Mouse (Mus musculus) urinary bladder, postnatal 36 days (tissue): ENCODE results near the gene Stum.

ENCODE experiments used
- DNase-seq, 2 experiments: peaks; one replicate each; pipeline ENCODE4 v3.0.0; 2022; ENCODE audit warnings: low spot score in 2 of 2, mixed read lengths in 1 of 2

Stum gene

DNA sequence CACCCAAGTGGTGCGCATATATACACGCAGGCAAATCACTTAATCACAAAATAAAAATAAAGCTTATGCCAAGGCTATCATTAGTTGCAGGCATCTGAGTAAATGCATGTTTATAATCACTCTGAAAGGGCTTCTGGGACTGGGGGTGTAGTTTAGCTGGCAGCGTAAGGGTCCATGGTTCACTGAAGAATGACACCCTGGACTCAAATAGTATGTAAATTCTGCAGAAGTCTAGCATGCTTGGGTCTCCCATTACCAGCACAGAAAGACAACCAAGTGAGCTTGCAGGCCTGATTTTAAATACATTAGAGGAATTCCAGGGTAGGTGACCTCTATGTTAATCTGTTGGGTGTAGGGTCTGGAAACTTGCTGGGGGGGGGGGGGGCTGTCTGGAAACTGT is 16.5 kb upstream of the Stum start:
- DNase-seq: no peak

DNA sequence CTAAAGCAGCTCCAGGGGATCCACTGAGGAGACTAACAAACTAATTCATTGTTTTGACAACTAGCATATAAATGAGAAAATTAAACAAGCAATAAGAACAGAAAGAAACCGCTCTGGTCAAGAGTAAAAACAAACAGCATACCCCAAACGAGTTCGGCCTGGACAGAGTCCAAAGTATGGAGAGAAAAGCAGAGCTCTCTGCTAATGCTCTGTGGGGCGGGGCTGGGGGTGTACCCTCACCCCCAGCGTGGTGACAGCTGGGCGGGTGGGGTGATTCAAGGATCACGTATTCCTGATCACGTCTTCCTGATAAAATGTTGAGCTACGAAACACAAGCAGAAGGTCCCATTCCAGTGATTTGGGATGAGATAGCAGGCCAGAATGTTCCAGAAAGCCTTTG is 9.5 kb upstream of the Stum start:
- DNase-seq: no peak

DNA sequence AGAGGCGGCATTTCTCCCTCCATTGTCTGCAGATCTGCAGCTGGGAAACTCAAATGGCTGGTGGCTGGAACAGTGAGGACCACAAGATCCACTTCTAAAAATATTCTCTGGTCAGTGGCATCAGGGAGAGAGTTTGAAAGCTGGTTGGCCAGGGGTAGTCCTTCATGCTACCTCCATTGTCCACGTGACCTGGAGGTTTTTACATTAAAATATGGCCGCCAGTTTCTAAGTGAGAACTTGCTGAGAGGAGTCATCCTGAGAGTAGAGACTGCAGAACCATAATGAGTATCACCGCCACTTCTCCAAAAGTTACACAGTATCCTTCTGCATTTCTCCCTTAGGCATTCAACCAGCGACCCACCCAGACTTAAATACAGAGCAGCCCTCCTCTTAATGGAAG is 2.0 kb upstream of the Stum start:
- no peak for DNase-seq

DNA sequence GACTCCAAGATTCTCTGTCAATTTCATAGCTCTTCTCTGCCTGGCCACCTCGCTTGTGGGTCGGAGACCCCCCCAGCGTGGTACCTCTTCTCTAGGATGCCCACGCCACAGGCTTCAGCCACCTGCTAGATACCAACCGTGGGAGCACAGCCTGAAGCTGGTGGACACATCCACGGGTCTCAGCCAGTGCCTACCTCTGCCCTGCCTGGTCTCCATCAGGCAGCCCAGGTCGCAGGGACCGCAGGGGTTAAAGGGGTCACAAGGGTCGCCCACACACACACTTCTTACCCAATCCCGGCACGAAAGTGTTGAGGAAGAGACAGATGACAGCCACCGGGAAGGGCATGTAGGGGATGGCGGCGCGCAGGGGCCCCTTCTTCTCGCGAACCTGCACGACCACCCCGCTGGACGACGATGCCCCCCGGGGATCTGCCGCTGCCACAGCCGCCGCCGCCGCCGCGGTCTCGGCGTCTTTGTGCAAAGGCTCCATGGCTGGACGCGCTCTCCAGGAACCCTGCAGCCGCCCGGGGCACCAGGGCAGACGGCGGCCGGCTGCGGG is 385 bp downstream of the Stum start:
- no peak for DNase-seq

DNA sequence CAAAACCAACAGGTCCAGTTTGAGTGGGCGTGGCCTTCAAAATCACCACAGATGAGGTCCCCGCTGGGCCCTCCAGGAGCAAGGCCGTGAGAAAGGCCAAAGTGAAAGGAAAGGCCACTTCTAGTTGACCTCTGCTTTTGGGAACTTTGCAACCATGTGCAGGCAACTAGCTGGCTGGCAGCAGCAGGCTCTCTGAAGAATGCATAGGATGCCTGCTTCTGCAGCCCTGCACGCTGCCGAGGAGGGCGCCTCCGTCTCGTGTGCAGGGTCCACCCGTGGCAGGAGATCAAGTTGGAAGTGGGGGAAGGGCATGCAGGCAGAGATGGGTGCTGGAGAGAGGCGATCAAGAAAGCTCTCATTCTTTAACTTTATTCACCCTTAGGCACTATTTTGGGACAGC is 1.3 kb downstream of the Stum start:
- DNase-seq: no peak

DNA sequence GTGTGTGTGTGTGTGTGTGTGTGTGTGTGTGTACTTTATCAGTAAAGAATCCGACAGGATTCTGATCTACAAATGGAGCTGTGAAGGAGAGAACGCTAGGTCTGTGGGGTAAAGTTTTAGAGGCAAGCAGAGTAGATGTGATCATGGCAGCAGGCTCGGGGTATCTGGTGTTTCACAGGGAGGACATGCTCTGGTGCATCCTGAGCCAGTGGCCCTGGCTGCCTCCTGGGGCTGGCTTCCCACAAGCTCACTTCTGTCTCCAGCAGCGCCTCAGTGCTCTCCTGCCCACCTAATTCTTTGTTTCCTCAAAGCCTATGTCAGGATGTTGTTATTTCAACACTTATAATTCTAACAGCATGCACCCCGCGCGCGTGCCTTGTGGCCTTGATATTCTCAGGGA is 2.0 kb downstream of the Stum start:
- no peak for DNase-seq

DNA sequence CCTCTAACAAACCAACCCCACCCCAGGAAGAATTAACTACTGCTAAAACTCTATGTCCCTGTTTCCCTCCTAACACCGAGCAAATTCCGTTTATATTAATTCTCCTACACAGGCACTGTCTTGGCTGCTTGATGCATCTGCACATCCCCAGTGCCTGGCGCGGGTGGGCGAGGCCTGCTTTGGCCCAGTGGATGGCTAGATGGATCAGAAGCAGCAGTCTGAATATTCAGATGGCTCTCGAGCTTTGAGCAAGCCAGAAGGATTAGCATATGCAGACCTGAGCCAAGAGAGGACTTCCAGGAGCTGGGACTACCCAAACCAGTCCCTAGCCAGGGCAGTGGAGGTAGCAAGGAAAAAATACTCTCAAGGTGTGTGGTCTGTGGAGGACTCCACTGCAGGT is 3.0 kb downstream of the Stum start:
- no peak for DNase-seq

DNA sequence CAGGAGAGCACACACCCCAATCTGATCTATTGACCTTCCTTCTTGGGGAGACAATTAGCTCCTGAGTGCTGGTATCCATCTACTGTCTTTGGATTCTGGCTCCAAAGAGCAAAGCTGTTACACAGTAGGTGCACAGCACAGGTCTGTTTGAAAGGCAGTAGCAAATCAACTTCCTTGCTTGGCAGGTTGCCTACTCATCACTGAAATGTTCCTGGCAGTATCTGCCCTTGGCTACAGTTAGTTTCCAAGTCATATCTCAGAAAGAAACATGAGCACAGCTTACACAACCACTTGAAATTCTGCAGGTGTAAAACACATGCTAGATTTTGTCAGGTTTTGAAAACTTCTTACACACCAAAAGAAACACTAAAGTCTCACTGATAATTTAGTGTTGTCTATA is 9.7 kb downstream of the Stum start:
- no peak for DNase-seq

DNA sequence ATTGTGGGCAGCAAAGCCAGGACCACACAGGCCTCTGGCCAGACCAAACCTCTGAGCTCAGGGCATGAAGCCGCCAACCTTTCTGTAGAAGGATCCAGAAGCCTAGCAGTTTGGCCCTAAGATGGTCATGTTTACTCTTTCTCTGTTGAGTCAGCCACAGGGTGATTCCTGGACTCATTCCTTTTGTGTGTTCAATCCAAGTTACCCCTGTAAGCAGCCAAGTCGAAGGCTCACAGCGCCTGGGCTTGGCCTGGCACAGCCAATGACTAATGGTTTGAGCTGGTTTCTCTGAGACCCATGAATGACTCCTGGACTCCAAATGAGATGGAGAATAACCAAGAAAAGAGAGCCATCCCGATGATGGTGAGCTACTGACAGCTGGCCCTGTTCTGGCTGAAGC is 15.3 kb downstream of the Stum start:
- no peak for DNase-seq

DNA sequence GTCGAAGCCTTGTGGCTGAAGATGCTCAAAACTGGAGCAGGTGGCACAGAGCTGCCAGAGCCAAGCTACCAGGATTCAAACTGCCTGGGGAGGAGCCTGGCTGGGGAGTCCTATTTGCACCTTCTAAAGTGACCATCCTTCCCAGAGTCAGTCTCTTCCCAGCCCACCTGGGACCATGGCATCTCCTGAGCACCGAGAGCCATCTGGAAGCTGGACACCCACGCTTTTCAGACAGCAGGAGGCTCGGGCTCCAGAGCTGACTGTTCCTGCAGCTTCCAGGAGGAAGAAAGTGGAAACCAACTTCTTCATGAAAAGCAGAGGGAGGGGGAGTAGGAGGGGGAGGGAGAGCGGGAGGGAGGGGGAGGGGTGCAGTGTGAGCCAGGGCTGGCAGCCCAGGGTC is 17.7 kb downstream of the Stum start:
- no peak for DNase-seq

DNA sequence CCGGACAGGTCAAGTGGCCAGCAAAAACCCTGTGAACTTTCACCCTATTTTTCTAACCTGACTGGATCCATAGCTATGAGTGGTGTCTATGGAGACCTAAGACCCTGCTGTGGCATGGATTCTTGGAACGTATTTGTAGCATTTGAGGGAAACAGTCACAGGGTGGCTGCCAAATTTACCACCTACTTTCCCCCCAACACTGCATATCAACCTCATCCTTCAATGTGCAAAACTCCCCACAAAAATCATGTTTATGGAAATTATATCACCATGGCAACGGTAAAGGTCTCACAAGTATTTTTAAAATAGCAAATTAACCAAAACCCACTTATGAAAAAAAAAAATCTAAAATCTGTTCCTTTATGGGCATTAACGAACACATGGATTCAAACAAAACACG is 18.9 kb downstream of the Stum start:
- DNase-seq: no peak

DNA sequence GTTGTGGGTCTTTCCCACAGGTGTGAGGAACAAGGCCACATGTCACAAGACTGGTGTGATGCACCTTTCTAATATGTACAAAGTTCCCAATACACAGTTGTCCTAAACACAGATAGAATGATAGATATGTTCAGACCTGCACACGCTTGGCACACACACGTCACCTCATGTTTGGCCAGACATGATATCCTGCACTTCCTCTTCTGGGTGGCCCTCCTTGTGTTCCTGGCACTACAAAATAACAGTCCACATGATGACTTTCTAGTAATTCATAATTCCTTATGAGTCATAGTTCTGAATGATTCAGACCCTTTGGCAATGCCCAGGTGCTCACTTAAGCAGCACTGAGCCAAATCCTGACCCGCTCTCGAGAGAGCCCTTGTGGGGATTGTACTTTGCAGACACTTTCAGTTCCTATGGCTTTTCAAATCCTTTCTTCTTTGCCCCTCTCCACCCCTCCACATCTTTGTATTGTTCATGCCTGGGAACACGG is 20.3 kb downstream of the Stum start:
- no peak for DNase-seq

DNA sequence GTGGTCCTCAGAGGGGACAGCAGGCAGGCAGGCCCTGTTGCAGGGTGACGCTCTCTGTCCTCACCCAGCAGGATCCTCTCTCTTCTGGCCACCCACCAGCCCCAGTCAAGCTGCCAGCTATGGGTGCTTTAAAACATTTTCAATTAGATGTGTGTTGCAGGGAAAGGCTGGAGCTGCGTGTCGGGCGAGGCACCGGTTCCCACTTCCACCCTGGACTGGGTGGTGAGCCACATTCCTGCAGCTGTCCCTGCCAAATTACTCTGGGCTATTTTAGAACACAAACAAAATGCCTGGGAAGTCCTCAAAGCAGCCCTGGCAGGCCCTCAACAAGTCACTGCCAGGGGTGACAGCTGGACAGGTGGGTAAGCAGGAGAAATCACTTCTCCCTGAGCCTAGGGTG is 20.9 kb downstream of the Stum start:
- no peak for DNase-seq

DNA sequence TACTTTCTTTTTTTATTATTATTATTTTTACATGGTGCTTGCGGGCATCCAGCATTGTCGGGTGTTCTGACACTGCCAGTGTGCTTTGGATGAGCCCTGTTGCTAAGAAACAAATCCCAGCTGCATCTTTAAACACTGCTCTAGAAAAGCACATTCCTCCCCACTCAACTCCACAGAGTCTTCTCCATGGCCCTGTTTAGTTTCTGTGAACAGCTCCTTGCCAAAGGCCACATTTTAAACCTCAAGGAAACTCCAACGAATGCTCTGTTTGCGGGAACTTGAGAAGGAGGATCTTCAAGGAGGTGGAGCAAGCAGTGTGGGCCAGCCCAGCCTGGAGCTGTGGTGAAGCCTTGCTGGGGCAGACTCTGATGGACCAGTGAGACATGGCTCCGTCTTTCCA is 22.6 kb downstream of the Stum start:
- no peak for DNase-seq

DNA sequence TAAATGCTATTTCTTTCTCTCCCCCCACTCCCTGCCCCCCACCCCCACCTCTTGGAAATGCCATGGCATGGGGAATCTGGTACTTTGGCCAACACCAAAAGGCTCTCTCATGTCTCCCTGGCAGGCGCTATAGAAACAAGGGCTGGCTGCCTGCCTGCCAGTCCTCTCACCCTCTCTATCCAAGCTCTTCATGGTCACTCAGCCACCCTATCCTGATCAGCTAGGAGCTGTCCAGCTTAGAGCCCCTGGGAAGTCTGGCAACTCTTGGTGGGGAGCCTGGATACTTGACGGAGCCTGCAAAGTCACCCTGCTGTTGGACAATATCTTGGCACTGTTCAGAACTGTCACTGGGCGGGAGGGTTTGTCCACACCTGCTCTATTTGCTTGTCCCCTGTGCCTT is 24.6 kb downstream of the Stum start:
- no peak for DNase-seq

DNA sequence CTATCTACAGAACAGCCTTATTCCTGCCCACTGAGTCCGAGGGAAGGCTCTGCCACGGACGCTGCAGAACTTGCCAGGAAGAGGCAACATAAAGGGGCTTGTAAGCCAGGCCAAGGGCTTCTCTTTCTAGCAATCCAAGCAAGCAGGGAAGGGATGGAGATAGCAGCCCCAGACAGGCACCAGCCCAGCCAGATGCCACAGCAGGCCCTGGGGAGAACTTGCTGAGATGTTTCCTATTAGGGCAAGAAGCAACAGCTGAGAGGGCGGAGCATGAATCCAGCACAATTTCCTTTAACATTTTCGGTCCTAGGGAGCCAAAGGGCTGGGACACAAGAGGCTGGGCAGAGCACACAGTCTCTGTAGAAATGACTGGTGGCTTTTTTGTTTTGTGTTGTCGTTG is 25.0 kb downstream of the Stum start:
- no peak for DNase-seq

DNA sequence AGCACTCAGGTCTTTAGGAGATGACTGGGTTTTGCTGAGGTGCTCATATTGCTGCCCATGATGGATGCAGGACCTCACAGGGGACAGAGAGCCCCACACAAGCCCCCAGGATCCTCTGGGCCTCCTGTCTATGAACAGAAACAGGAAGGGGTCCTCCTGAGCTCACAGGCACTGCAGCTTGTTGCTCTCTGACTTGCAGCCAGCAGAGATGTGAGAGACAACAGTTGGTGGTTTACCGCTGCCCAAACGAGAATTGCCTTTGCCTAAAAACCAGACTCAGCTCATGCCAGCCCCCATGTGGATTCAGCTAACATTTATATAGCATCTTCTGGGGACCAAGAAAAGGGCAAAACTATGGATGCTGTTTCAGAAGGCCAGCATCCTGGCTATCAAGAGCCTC is 33.7 kb downstream of the Stum start:
- DNase-seq: no peak

DNA sequence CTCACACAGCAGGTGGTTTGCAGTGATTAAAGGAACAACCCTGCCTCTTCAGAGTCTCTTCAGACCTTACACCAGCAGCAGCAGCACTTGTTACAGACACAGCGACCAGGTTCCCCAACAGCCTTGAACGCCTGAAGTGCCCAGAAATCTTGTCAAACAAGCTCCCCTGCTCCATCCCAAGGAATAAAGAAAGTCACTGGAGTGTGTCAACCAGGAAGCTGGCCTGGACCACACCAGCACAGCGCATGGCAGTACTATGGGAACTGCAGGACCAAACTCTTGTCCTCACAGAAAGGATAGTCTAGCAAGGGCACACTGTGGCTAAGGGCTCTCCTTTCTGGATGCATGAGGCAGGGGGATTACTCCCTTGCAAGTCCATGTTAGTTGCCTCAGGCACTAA is 38.9 kb downstream of the Stum start:
- DNase-seq: no peak

DNA sequence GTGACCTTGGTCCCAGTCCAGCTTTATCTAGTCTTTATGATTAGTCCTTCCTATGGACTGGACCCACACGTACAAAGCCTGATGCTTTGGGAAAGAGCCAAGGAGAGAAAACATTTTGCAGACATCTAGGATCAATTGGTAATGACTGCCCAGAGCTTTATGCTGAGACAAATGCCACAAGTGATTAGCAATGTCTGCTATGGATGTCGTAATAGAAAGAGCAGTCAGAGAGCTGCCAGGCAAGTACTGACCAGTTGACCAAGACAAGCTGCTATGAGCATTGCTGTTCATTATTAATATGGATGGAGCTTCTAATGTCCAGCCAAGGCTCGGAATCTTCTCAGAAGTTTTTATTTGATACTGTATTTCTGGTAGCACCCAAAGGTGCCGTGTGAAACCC is 43.8 kb downstream of the Stum start:
- DNase-seq: no peak

DNA sequence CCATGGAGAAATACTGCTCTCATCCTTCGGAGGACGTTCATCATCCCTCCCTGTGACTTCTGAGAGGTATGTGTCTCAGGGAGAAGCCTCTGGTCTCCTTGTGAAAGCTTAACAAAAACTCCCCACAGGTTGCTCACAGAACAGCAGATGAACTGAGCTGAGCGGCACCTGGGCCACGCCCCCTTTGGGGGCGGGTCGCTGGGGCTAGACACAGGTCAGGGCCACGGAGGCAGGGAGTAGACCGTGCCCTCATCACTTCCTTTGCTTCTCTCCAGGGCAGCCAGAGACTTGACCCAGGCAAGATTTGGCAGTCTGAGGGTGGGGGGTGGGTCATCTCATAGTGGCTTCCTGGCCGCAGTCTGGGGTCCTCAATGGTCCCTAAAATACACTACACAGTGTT is 48.4 kb downstream of the Stum start:
- DNase-seq: no peak

DNA sequence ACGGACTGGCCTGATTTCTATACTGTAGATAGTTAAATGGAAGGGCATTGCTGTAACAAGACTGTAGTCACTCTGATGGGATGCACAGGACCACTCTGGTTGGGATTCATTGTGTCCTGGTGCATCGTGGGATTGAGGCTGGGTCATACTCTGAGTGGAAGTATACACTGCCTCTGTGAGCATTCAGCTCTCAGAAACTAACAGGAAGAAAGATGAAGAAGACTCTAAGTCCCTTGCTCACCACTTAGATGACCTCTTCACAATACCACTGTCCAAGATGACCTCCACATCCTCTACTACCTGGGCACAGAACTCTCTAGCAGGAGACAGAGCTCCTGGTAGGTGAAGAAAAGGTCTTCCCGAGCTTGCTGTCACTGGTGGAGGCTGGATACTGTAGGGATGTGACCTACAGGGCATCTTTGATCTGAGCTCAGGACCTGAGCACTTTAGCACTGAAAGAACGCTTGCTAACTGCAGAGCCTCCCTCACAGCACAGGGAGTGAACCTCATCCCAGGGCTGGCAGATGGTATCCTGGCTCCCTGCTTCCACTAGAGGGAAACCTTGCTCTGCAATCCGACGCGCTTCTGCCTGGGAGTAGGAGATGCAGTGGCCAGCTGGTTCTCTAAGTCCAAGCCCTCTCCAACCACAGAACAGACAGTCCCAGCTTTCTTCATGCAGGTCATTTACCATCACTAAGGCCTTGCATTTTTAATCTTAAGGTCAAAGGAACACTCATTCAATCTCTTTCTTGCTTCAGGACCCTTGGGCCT is 49.3 kb downstream of the Stum start:
- peak; percentile 27 to 42 for DNase-seq

DNA sequence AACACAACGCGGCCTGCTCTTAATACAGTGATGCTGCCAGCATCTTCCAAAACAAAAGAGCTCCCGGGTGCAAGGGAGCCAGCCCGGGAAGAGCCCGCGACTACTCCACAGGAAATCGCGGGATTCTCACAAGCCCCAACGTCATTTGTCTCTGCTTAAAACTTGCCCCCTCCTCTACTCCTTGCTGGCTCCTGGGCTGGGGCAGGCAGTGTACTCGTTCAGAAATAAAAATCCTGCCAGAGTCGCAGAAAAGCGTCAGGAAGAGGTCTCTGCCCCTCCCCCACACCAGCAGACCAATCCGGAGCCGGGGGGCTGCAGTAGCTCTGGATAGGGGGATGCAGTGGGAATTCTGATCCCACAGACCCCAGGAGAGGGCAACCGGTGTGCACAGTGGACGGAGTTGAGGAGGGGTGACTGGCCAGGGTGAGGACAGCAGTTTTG is 50.2 kb downstream of the Stum start:
- no peak for DNase-seq

DNA sequence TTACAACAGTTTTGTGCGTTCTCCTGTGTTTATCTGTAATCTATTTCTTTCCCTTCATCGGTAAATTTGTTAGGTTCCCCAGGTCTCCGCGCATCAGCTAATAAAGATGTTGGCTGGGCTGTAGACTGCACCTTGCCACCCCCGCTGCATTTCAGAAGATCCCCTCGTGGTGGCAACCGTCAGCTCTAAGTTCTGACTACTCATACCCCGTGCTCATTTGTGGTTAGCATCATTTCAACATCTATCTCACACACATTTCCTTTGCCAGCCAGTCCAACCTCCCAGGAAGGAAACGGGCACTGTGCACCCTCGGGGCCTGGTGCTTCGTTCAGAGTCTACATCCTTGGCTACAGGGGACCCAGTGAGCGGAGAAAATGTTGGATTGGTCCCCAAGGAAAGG is 51.5 kb downstream of the Stum start:
- no peak for DNase-seq

DNA sequence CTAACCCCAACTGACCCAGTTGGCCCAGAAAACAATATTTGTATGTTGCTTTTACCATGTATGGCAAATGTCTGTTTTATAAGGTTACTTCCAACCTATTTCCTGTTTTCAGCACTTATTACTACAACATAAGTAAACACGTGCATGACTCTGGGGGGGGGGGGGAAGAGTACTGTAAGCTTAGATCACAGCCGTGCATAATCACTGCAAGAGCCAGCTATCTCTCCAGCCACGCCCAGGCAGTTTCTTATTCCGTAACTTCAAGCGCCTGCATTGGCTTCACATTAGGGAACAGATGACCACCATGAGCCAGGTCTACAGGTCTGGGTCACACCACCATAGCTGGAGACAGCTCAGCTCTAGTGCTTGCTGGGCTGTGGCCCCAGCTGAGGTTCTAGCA is 53.5 kb downstream of the Stum start:
- DNase-seq: no peak
